Mouse (Mus musculus) frontal cortex, postnatal 14 days (tissue): Measurements from ENCODE around the gene Man1b1.

ENCODE experiments used
- DNase-seq, 2 experiments: peaks; one replicate each; pipeline ENCODE4 v3.0.0; 2022; ENCODE audit warnings: low spot score in 2 of 2

Man1b1 gene

GRCm38 (mm10) chr2:25332286-25333160 lies at the start of gene Man1b1:
TSS of gene Man1b1 (plus strand) at chr2:25332338.
- DNase-seq, result peak; percentile 99

- DNase-seq, result no peak
These were observed 46.6 kb upstream of the Man1b1 start for GRCm38 (mm10) chr2:25285551-25285950.

DNA sequence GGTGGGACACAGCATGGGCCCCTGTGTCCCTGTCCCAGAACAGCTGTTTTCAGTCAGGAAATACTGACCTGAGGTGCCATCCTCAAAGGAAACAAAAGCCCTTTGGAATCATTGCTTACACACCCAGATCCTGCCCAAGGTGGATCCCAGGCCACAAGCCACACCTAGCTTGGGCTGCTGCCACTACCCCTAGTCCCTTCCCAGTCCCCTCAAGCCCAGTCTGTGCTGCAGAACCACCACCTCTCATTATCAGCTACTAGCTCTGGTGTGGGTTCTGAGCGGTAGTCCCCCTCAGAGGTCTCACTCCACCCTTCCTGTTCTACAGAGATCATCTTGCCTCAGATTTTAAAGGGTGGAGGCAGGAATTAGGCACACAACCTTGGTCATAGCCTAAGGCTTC lies 45.8 kb upstream of the Man1b1 start:
- DNase-seq, result no peak

DNA sequence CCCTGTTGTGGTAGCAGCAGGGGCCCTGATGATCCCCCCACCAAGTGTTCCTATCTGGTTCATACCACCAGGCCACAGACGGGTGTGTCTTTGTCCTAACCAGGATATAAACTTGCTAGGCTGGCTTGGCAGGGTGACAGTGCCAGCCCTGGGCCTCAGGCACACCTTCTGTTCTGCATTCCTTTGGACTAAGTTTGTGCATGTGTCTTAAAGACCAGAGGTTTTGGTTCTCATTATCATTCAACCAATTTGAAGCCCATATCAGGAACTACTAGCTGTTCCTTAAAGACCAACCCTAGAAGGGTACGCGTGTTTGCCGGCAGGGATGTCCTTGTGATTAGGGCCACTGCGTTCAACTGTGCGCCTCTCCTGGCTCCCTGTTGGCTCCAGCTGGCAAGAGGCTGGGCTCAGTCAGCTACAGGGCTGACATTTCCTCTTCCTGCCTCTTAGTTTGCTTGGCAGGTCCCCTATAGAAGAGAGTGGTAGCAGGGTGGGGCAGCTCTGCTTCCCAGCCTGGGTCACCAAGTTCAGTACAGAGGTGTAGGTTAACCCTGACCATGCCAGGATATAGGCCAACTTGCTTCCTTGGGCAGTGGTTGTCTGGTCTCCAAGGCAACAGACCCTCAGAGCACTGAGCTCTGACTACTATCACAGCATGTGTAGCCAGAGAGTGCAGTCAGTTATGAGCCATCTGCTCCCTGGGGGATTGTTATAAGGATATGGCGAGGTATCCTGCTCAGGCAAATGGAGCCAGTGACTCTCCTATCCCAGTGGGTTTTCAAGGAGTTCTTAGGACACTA lies 45.1 kb upstream of the Man1b1 start:
- DNase-seq, result no peak

DNA sequence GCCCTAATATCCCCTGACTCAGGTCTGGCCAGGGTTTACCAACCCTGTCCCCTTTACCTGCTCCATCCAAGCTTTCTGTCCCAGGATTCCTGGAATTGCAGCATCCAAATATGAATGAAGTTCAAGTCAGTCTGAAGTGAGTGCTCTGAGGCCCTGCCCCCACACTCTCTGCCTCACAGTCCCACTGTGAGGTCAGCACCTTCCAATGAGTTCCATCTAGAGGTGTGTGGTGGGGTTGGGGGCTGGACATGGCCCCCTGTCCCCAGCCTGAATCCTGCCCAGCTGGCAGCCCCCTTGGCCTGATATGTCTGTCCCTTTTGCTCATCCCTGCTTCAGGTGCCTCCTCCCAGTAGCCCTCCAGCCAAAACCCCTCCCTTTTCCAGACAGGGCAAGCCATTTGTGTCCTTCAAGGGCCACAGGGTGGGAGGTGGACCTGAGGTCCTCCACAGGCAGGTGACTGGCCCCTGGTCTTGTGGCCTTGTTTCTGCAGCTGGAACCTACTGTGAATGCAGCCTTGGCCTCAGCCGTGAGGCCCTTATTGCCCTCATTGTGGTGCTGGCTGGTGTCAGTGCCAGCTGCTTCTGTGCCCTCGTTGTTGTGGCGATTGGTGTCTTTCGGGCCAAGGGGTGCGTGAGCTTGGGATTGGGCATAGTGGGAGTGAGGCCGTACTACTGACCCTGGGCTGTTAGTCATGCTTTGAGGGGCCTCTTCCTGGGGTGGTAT lies 44.0 kb upstream of the Man1b1 start, which contains the start of gene Tmem210:
Gene Tmem210, plus strand, starts transcription at position 219 of the 723 bp plus-strand sequence.
- peak in 1 of 2 experiments; percentile 27 for DNase-seq

GRCm38 (mm10) chr2:25288734-25289345 lies 43.3 kb upstream of the Man1b1 start:
- DNase-seq, result no peak

GRCm38 (mm10) chr2:25289651-25290050 lies 42.5 kb upstream of the Man1b1 start, which contains the start of gene Lrrc26:
TSS of gene Lrrc26 (plus strand) at chr2:25289915.
- no peak for DNase-seq

- DNase-seq, result peak in 1 of 2 experiments; percentile 60
These were observed 41.9 kb upstream of the Man1b1 start for GRCm38 (mm10) chr2:25290101-25290815.

- DNase-seq, result peak in 1 of 2 experiments; percentile 41
These were observed 41.4 kb upstream of the Man1b1 start for GRCm38 (mm10) chr2:25290816-25291130.

- no peak for DNase-seq
These were observed 40.7 kb upstream of the Man1b1 start for GRCm38 (mm10) chr2:25291184-25292053.

GRCm38 (mm10) chr2:25292054-25292544 lies 40.0 kb upstream of the Man1b1 start:
- no peak for DNase-seq

DNA sequence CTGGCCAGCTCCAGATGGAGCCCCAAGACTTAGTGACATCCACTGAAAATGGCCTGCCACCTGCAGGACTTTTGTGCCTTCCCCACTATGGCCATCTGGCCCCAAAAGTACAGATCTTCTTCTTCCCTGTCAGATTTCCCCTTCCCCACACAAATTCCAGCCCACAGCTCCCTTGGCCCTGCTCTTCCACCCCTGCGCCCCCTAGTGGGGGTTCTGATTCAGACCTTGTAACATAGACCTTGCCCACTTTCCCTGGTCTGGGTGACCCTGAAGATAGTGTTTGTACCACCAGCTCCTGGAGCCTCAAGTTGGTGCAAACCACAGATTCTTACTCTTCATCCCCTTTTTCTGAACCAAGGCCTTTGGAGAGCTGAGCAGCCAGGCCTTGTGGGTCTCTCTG lies 39.3 kb upstream of the Man1b1 start:
- DNase-seq, result peak in 1 of 2 experiments; percentile 63

- no peak for DNase-seq
These were observed 38.4 kb upstream of the Man1b1 start for GRCm38 (mm10) chr2:25293706-25294105.

DNA sequence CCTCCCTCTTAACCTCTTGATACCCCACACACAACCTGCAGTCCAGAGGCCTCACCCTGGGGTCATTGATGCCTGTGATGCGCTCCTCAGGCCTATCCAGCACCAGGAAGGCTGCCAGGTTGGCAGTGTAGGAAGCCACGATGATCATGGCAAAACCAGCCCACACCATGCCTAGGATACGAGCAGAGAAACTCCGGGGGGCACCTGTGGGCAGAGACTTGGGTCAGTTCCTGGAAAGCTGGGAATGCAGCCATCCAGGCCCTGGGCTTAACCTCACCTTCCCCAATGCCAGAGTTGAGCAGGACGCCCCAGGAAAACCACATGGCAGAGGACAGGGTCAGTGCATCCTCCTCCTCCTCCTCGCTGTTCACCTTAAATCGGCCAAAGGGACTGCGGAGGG lies 35.0 kb upstream of the Man1b1 start:
- no peak for DNase-seq

- no peak for DNase-seq
These were observed 34.1 kb upstream of the Man1b1 start for GRCm38 (mm10) chr2:25298046-25298445.

- no peak for DNase-seq
These were observed 28.7 kb upstream of the Man1b1 start for GRCm38 (mm10) chr2:25303452-25303851.

DNA sequence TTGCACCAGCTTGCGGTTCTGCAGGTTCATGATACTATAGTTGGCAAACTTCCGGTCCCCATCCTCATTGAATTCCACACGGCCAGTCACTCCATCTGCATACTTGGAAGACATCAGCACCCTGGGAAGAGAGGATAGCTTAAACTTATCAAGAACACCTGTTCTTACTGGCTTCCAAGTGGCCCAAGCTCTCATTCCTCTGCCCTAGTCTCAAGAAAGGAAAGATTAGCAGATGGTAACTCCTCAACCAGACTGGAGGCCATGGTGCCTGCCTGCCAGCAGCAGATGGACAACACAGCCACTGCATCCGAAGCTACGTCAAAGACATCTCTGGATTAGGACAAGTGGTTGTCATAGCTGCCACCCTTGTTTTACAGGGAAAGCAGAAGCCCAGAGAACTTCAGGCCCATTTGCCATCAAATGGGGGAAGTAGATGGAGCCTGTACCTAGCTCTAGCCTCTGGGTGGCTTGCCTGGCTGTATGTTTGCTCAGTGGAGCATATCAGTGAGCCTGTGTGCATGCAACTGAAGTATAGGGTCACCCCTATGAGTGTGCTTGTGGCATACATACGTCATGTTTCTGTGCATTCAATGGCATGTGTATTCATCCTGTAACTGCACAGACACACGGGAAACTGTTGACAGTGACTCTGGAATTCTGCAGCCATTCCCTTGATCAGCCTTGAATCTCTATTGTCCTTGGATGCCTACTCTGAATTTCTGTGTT lies 28.0 kb upstream of the Man1b1 start:
- DNase-seq, result no peak

GRCm38 (mm10) chr2:25304657-25305541 lies 27.2 kb upstream of the Man1b1 start:
- DNase-seq, result peak in 1 of 2 experiments; percentile 50
